Mouse (Mus musculus): Measurements from ENCODE around the gene Mecom. TPM values are rescaled to one million over a fixed set of nuclear protein-coding genes. Genes with fewer than 3 reads are reported as not detected.
"Not testable (repeated sequence)": the region's sequence is repeated elsewhere in the genome, so short reads cannot be mapped to it uniquely, and the experiment has no call there.

Mecom gene
- total RNA-seq, 2 experiments from 2014 or later: 14.7 to 41.9 TPM

- no peak for DNase-seq (ENCODE audit: low spot score in 2 of 2)
These were observed 290.0 kb downstream of the Mecom start for GRCm38 (mm10) chr3:30257776-30258175.

- DNase-seq (ENCODE audit: low spot score in 2 of 2): no peak
These were observed 290.9 kb downstream of the Mecom start for GRCm38 (mm10) chr3:30256896-30257295.

- DNase-seq (ENCODE audit: low spot score in 2 of 2): no peak
These were observed 292.0 kb downstream of the Mecom start for GRCm38 (mm10) chr3:30255828-30256227.

GRCm38 (mm10) chr3:30254451-30254850, 293.4 kb downstream of the Mecom start:
- no peak for DNase-seq (ENCODE audit: low spot score in 2 of 2)

GRCm38 (mm10) chr3:30253714-30254113, 294.1 kb downstream of the Mecom start:
- DNase-seq (ENCODE audit: low spot score in 2 of 2): no peak

GRCm38 (mm10) chr3:30248656-30249384, 299.0 kb downstream of the Mecom start:
- DNase-seq (ENCODE audit: low spot score in 2 of 2): no peak

- DNase-seq (ENCODE audit: low spot score in 2 of 2): no peak
These were observed 300.6 kb downstream of the Mecom start for GRCm38 (mm10) chr3:30247256-30247655.

- DNase-seq (ENCODE audit: low spot score in 2 of 2): no peak
These were observed 301.3 kb downstream of the Mecom start for GRCm38 (mm10) chr3:30246431-30247041.

- no peak for DNase-seq (ENCODE audit: low spot score in 2 of 2)
These were observed 301.9 kb downstream of the Mecom start for GRCm38 (mm10) chr3:30245950-30246349.

GRCm38 (mm10) chr3:30244401-30244871, 303.4 kb downstream of the Mecom start:
- no peak for DNase-seq (ENCODE audit: low spot score in 2 of 2)

- no peak for DNase-seq (ENCODE audit: low spot score in 2 of 2)
These were observed 304.0 kb downstream of the Mecom start for GRCm38 (mm10) chr3:30243776-30244275.

- no peak for DNase-seq (ENCODE audit: low spot score in 2 of 2)
These were observed 308.4 kb downstream of the Mecom start for GRCm38 (mm10) chr3:30239416-30239815.

- no peak for DNase-seq (ENCODE audit: low spot score in 2 of 2)
These were observed 310.3 kb downstream of the Mecom start for GRCm38 (mm10) chr3:30237493-30237892.

GRCm38 (mm10) chr3:30234018-30234417, 313.8 kb downstream of the Mecom start:
- no peak for DNase-seq (ENCODE audit: low spot score in 2 of 2)

- no peak for DNase-seq (ENCODE audit: low spot score in 2 of 2)
These were observed 319.7 kb downstream of the Mecom start for GRCm38 (mm10) chr3:30227964-30228670.

GRCm38 (mm10) chr3:30226928-30227370, 320.9 kb downstream of the Mecom start:
- DNase-seq (ENCODE audit: low spot score in 2 of 2): no peak

GRCm38 (mm10) chr3:30225200-30225599, 322.6 kb downstream of the Mecom start:
- DNase-seq (ENCODE audit: low spot score in 2 of 2): not testable (repeated sequence)

GRCm38 (mm10) chr3:30220701-30221412, 327.0 kb downstream of the Mecom start:
- no peak for DNase-seq (ENCODE audit: low spot score in 2 of 2)

- no peak for DNase-seq (ENCODE audit: low spot score in 2 of 2)
These were observed 327.9 kb downstream of the Mecom start for GRCm38 (mm10) chr3:30219891-30220290.

- DNase-seq (ENCODE audit: low spot score in 2 of 2): no peak
These were observed 328.5 kb downstream of the Mecom start for GRCm38 (mm10) chr3:30219190-30219884.

Data from adrenal gland, postnatal 4 days (tissue).